In genomic region chr3:88512896-88513545, GRCm38 (mm10) we compare ENCODE assay signal across 9 mouse cellular contexts. TPM values are rescaled to one million over a fixed set of nuclear protein-coding genes. Genes with fewer than 3 reads are reported as not detected.
A peak's percentile ranks its signal among the peaks of the same experiment; 100 is the strongest.
DNase-seq lines count a peak whose midpoint lies in the region; ATAC-seq and TF ChIP-seq lines count a peak whose summit lies in the region.
"Had no signal": no experiment of that assay in that cellular context is flagged by ENCODE, and none has a peak within 500 bp of the region (broad histone marks: within the 10 kb centered on the region; RNA-seq: fewer than 3 reads in every experiment).

No protein-coding gene starts in this region.

- TF ChIP-seq CTCF in hindbrain, postnatal 0 days (IDR thresholded peaks at IDR 0.05; ENCODE audit: low read depth): no peak
- no peak for TF ChIP-seq CTCF in MEL (IDR thresholded peaks at IDR 0.05 in 2 of 3, conservative IDR thresholded peaks at IDR 0.05 in 1 of 3; ENCODE audit: control insufficient read depth in 1 of 3, insufficient read depth in 1 of 3, low read depth in 2 of 3, low read length in 3 of 3, poor library complexity in 1 of 3, severe bottlenecking in 1 of 3)

- no peak for DNase-seq in hindbrain, postnatal 0 days (ENCODE audit: low spot score)
- no peak for DNase-seq in MEL (ENCODE audit: low read depth, low spot score)
- DNase-seq in lung, postnatal 36 days: peak; percentile 72
- DNase-seq in left cerebral cortex, postnatal 14 days (ENCODE audit: low spot score in 2 of 2): no peak
- DNase-seq in cerebellum, postnatal 36 days: no peak

- intact Hi-C loops in left cerebral cortex, postnatal 14 days (cut with DNase I): no loop called here

- no peak overlapping the region for H3K4me3 ChIP-seq in hindbrain, embryonic 13.5 days
- no peak overlapping the region for H3K4me3 ChIP-seq in hindbrain, postnatal 0 days (ENCODE audit: low read length)
- H3K4me3 ChIP-seq in MEL (ENCODE audit: control insufficient read depth in 1 of 2, insufficient read depth in 1 of 2, low read depth in 2 of 2, low read length in 2 of 2): peak overlapping the region; percentile 19 to 34
- no peak overlapping the region for H3K4me3 ChIP-seq in heart, embryonic 14.5 days (ENCODE audit: control insufficient read depth in 1 of 2, insufficient read depth in 1 of 2, low read depth in 1 of 2, low read length in 2 of 2)

- no peak for TF ChIP-seq RAD21 in MEL (IDR thresholded peaks at IDR 0.05; ENCODE audit: low read depth, low read length)

- WGBS in hindbrain, embryonic 13.5 days: 45% methylated on average over 12 of the region's 15 CpGs
- WGBS in hindbrain, postnatal 0 days: 38% methylated on average over 14 of the region's 15 CpGs
- 33% methylated on average over 13 of the region's 15 CpGs for WGBS in heart, embryonic 14.5 days

- 0 out of 2 replicates have a peak overlapping the region, but pooled peaks have one; percentile 15 for H3K4me2 ChIP-seq in hindbrain, embryonic 13.5 days
- H3K4me2 ChIP-seq in hindbrain, postnatal 0 days (ENCODE audit: low read depth, low read length): no peak overlapping the region
- H3K4me2 ChIP-seq in heart, embryonic 14.5 days (ENCODE audit: low read length): no peak overlapping the region

- H3K27ac ChIP-seq in hindbrain, embryonic 13.5 days: peak overlapping the region; percentile 60; the same call in 1 of the 2 replicates
- no peak overlapping the region for H3K27ac ChIP-seq in hindbrain, postnatal 0 days
- H3K27ac ChIP-seq in MEL (ENCODE audit: control insufficient read depth, low read depth, low read length): peak overlapping the region; percentile 85
- peak overlapping the region; percentile 20 to 59 for H3K27ac ChIP-seq in heart, embryonic 14.5 days (replicated peaks in 1 of 2; ENCODE audit: control insufficient read depth in 1 of 2, insufficient read depth in 1 of 2, low read depth in 2 of 2, low read length in 2 of 2)

- no peaks in the 10 kb centered on the region for H3K9me3 ChIP-seq in hindbrain, embryonic 13.5 days
- no peaks in the 10 kb centered on the region for H3K9me3 ChIP-seq in hindbrain, postnatal 0 days (ENCODE audit: low read length)
- H3K9me3 ChIP-seq in MEL (replicated peaks; ENCODE audit: insufficient read depth, low read length): no peaks in the 10 kb centered on the region
- no peaks in the 10 kb centered on the region for H3K9me3 ChIP-seq in heart, embryonic 14.5 days (ENCODE audit: control insufficient read depth, low read length)

- no peak for TF ChIP-seq POLR2A in MEL (IDR thresholded peaks at IDR 0.05; ENCODE audit: control insufficient read depth in 1 of 2, insufficient read depth in 1 of 2, low read depth in 1 of 2, low read length in 2 of 2, poor library complexity in 1 of 2)

- TF ChIP-seq EP300 in MEL (IDR thresholded peaks at IDR 0.05; ENCODE audit: low read depth in 1 of 2, low read length in 2 of 2): no peak

- no peaks in the 10 kb centered on the region; the same call in 1 of the 2 replicates for H3K27me3 ChIP-seq in hindbrain, embryonic 13.5 days
- H3K27me3 ChIP-seq in hindbrain, postnatal 0 days (ENCODE audit: insufficient read depth, low read length): no peaks in the 10 kb centered on the region
- no peaks in the 10 kb centered on the region for H3K27me3 ChIP-seq in MEL (ENCODE audit: control insufficient read depth in 1 of 2, insufficient read depth in 2 of 2, low read length in 2 of 2)
- H3K27me3 ChIP-seq in heart, embryonic 14.5 days (ENCODE audit: control insufficient read depth, insufficient read depth, low read length): no peaks in the 10 kb centered on the region

- H3K79me2 ChIP-seq in MEL (ENCODE audit: control insufficient read depth, insufficient read depth, low read length, poor library complexity): peaks cover 1% of the 10 kb centered on the region; the same call in 1 of the 2 replicates

- H3K36me3 ChIP-seq in hindbrain, embryonic 13.5 days: no peaks in the 10 kb centered on the region
- no peaks in the 10 kb centered on the region for H3K36me3 ChIP-seq in hindbrain, postnatal 0 days (ENCODE audit: insufficient read depth, low read length)
- H3K36me3 ChIP-seq in MEL (ENCODE audit: control insufficient read depth in 1 of 2, insufficient read depth in 2 of 2, low read length in 2 of 2): peaks cover 0 to 53% of the 10 kb centered on the region in 2 experiments; a peak in 2 of 4 replicates
- H3K36me3 ChIP-seq in heart, embryonic 14.5 days (ENCODE audit: control insufficient read depth, insufficient read depth, low read length): no peaks in the 10 kb centered on the region

- H3K4me1 ChIP-seq in hindbrain, embryonic 13.5 days (replicated peaks): peaks cover 44% of the 10 kb centered on the region
- peaks cover 22% of the 10 kb centered on the region for H3K4me1 ChIP-seq in hindbrain, postnatal 0 days (ENCODE audit: insufficient read depth, low read length)
- H3K4me1 ChIP-seq in MEL (ENCODE audit: control insufficient read depth in 1 of 2, insufficient read depth in 2 of 2, low read length in 2 of 2): peaks cover 26 to 62% of the 10 kb centered on the region in 2 experiments
- peaks cover 32 to 41% of the 10 kb centered on the region in 2 experiments for H3K4me1 ChIP-seq in heart, embryonic 14.5 days (ENCODE audit: control insufficient read depth in 2 of 2, insufficient read depth in 2 of 2, low read length in 2 of 2)

- ATAC-seq in hindbrain, embryonic 13.5 days (ENCODE audit: low FRiP score): no peak
- ATAC-seq in hindbrain, postnatal 0 days: no peak
- ATAC-seq in heart, embryonic 14.5 days (ENCODE audit: insufficient number of reproducible peaks, insufficient read depth, low FRiP score, low read depth): no peak
- no peak for ATAC-seq in frontal cortex, adult (ENCODE audit: low TSS enrichment)

- H3K9ac ChIP-seq in hindbrain, embryonic 13.5 days: peak overlapping the region; percentile 46; the same call in 1 of the 2 replicates
- H3K9ac ChIP-seq in hindbrain, postnatal 0 days (replicated peaks; ENCODE audit: low read length): no peak overlapping the region
- H3K9ac ChIP-seq in MEL (ENCODE audit: control insufficient read depth, low read depth, low read length, poor library complexity, severe bottlenecking): peak overlapping the region; percentile 68
- H3K9ac ChIP-seq in heart, embryonic 14.5 days (ENCODE audit: low read length): peak overlapping the region; percentile 36; the same call in 1 of the 2 replicates

TF ChIP-seq in MEL, 35 proteins besides CTCF, POLR2A, EP300 and RAD21 (continues in another document):
- TF ChIP-seq SMC3 (IDR thresholded peaks at IDR 0.05; ENCODE audit: low read depth, low read length) (no peak), MAX (IDR thresholded peaks at IDR 0.05; ENCODE audit: low read length) (no peak; the same call in 1 of the 2 replicates), RCOR1 (IDR thresholded peaks at IDR 0.05; ENCODE audit: low read depth, low read length) (no peak), BHLHE40 (IDR thresholded peaks at IDR 0.05; ENCODE audit: borderline replicate concordance, low read depth, low read length) (no peak)

RNA-seq across cellular contexts. Expression of gene Lmna, which starts 3.3 kb away (rescaled TPM):
- polyA plus RNA-seq in hindbrain, embryonic 13.5 days (2015; fragmentation: Nextera tagmentation; extraction: Ambion mirVana): 31.9 and 35.0 TPM in 2 replicates
- total RNA-seq in hindbrain, postnatal 0 days (2014; rRNA removed): 59.7 and 60.8 TPM in 2 replicates
- 59.1 and 61.1 TPM in 2 replicates for polyA plus RNA-seq in hindbrain, postnatal 0 days (2015; fragmentation: Nextera tagmentation; extraction: Ambion mirVana)
- 388 and 394 TPM in 2 replicates for total RNA-seq in MEL (2012; rRNA removed)
- polyA plus RNA-seq in MEL (2012; ENCODE audit: insufficient read depth in 1 of 2, insufficient read length in 2 of 2, low read depth in 1 of 2, low replicate concordance in 2 of 2, missing spikeins in 1 of 2): 100 to 1,000 TPM; 128 to 302 TPM
- polyA plus RNA-seq in heart, embryonic 14.5 days (2014; fragmentation: Nextera tagmentation; extraction: Ambion mirVana): 76.7 and 84.1 TPM in 2 replicates
- 10 to 100 TPM; 50.0 to 54.2 TPM for total RNA-seq in left cerebral cortex, postnatal 14 days (2021)

RNA-seq across cellular contexts. Expression of gene Mex3a, which starts 19.2 kb away (rescaled TPM):
- polyA plus RNA-seq in hindbrain, embryonic 13.5 days (2015; fragmentation: Nextera tagmentation; extraction: Ambion mirVana): 38.9 and 40.0 TPM in 2 replicates
- total RNA-seq in hindbrain, postnatal 0 days (2014; rRNA removed): 52.3 and 54.5 TPM in 2 replicates
- 13.9 and 15.3 TPM in 2 replicates for polyA plus RNA-seq in hindbrain, postnatal 0 days (2015; fragmentation: Nextera tagmentation; extraction: Ambion mirVana)
- 4.3 and 5.5 TPM in 2 replicates for total RNA-seq in MEL (2012; rRNA removed)
- 10 to 100 TPM in 1 of 2 experiments, not detected in 1; 10.1 TPM for polyA plus RNA-seq in MEL (2012; ENCODE audit: insufficient read depth in 1 of 2, insufficient read length in 2 of 2, low read depth in 1 of 2, low replicate concordance in 2 of 2, missing spikeins in 1 of 2)
- 9.0 and 11.0 TPM in 2 replicates for polyA plus RNA-seq in heart, embryonic 14.5 days (2014; fragmentation: Nextera tagmentation; extraction: Ambion mirVana)
- 1 to 10 TPM; 3.3 to 4.2 TPM for total RNA-seq in left cerebral cortex, postnatal 14 days (2021)

RNA-seq across cellular contexts. Expression of gene Rab25, which starts 35.1 kb away (rescaled TPM):
- polyA plus RNA-seq in hindbrain, embryonic 13.5 days (2015; fragmentation: Nextera tagmentation; extraction: Ambion mirVana): not detected in 2 replicates
- not detected in 2 replicates for total RNA-seq in hindbrain, postnatal 0 days (2014; rRNA removed)
- 0.44 and 1.3 TPM in 2 replicates for polyA plus RNA-seq in hindbrain, postnatal 0 days (2015; fragmentation: Nextera tagmentation; extraction: Ambion mirVana)
- total RNA-seq in MEL (2012; rRNA removed): 0.75 and 0.96 TPM in 2 replicates
- polyA plus RNA-seq in MEL (2012; ENCODE audit: insufficient read depth in 1 of 2, insufficient read length in 2 of 2, low read depth in 1 of 2, low replicate concordance in 2 of 2, missing spikeins in 1 of 2): 1 to 10 TPM in 1 of 2 experiments, not detected in 1; 1.9 TPM
- polyA plus RNA-seq in heart, embryonic 14.5 days (2014; fragmentation: Nextera tagmentation; extraction: Ambion mirVana): 0.30 TPM in 1 of 2 replicates, not detected in the other
- not detected for total RNA-seq in left cerebral cortex, postnatal 14 days (2021)
- total RNA-seq: left cerebral cortex, adult 18-20 months had no signal

RNA-seq across cellular contexts. Expression of gene Lamtor2, which starts 39.9 kb away (rescaled TPM):
- 179 and 182 TPM in 2 replicates for polyA plus RNA-seq in hindbrain, embryonic 13.5 days (2015; fragmentation: Nextera tagmentation; extraction: Ambion mirVana)
- total RNA-seq in hindbrain, postnatal 0 days (2014; rRNA removed): 45.1 and 59.2 TPM in 2 replicates
- polyA plus RNA-seq in hindbrain, postnatal 0 days (2015; fragmentation: Nextera tagmentation; extraction: Ambion mirVana): 189 and 198 TPM in 2 replicates
- 125 and 127 TPM in 2 replicates for total RNA-seq in MEL (2012; rRNA removed)
- 100 to 1,000 TPM in 1 of 2 experiments, not detected in 1; 188 TPM for polyA plus RNA-seq in MEL (2012; ENCODE audit: insufficient read depth in 1 of 2, insufficient read length in 2 of 2, low read depth in 1 of 2, low replicate concordance in 2 of 2, missing spikeins in 1 of 2)
- 75.6 and 87.5 TPM in 2 replicates for polyA plus RNA-seq in heart, embryonic 14.5 days (2014; fragmentation: Nextera tagmentation; extraction: Ambion mirVana)
- 100 to 1,000 TPM; 108 to 109 TPM for total RNA-seq in left cerebral cortex, postnatal 14 days (2021)

RNA-seq across cellular contexts. Expression of gene Ubqln4, which starts 40.5 kb away (rescaled TPM):
- 36.7 and 38.3 TPM in 2 replicates for polyA plus RNA-seq in hindbrain, embryonic 13.5 days (2015; fragmentation: Nextera tagmentation; extraction: Ambion mirVana)
- total RNA-seq in hindbrain, postnatal 0 days (2014; rRNA removed): 119 and 131 TPM in 2 replicates
- 29.4 and 29.8 TPM in 2 replicates for polyA plus RNA-seq in hindbrain, postnatal 0 days (2015; fragmentation: Nextera tagmentation; extraction: Ambion mirVana)
- total RNA-seq in MEL (2012; rRNA removed): 73.0 and 83.0 TPM in 2 replicates
- 100 to 1,000 TPM in 1 of 2 experiments, 10 to 100 TPM in 1; 43.6 to 171 TPM for polyA plus RNA-seq in MEL (2012; ENCODE audit: insufficient read depth in 1 of 2, insufficient read length in 2 of 2, low read depth in 1 of 2, low replicate concordance in 2 of 2, missing spikeins in 1 of 2)
- polyA plus RNA-seq in heart, embryonic 14.5 days (2014; fragmentation: Nextera tagmentation; extraction: Ambion mirVana): 37.4 and 37.5 TPM in 2 replicates
- 10 to 100 TPM; 91.2 to 91.6 TPM for total RNA-seq in left cerebral cortex, postnatal 14 days (2021)

Comparison
In these comparisons a context has a peak if more than half of its experiments do, and no peak if none do; other contexts are left out.
1. H3K4me3 ChIP-seq: peak in MEL (2 of 2); none in hindbrain, embryonic 13.5 days (single experiment), hindbrain, postnatal 0 days (single experiment) and heart, embryonic 14.5 days (0 of 2).